Mouse (Mus musculus): ENCODE results near the gene Hspb3.
A peak's percentile ranks its signal among the peaks of the same experiment; 100 is the strongest.

Hspb3 gene

DNA sequence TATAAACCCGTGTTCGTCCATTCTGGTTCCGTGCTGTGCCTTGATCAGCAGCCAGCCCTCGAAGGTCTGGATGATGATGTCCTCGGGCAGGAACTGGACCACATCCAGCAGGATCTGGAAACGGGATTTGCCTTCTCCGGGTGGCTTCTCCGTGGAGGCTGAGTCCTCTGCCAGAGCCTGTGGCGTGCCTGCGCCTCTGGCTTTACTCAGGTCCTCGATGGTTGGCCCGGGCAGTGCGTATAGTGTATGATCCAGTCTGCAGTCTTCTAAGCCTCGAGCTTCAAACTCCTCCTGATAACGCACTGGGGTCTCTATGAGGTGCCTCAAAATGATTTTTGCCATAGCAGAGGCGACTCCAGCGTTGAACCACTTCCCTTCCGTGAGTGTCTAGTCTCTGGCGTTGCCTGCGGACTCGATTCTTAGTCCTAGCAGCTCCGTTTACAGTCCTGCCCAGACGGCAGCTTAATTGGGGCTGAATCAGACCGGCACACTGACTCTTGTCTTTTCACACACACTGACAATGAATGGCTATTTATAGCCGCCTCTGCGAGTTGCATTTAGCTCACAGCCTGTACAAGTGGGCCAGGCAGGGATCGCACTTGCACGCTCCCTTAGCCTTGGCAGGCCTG lies at the start of gene Hspb3:
Hspb3 (minus strand) TSS at position 526 of the 629 bp plus-strand sequence.
- no peak for DNase-seq (ENCODE audit: low read depth)

- DNase-seq (ENCODE audit: low read depth), result no peak
Measured at GRCm38 (mm10) chr13:113713186-113713585, 49.7 kb upstream of the Hspb3 start.

DNA sequence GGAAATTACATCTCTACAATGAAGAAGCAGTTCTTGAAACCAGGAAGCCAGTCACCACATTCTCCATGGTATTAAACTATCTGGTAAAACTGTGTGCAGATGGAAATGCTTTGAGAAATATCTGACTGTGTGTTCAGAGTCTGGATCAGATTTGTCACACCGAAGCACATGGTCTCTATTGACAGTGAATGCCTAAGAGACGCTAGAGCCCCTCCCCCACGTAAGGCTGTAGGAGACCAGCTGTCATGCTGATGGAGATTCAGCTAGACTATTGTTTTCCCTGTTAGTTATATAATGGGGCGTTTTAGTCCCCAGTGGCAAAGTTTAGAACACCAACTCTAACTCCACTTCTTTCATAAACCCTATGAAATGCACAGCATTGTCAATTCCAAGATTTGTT lies 42.7 kb upstream of the Hspb3 start:
- DNase-seq (ENCODE audit: low read depth), result peak; percentile 26

DNA sequence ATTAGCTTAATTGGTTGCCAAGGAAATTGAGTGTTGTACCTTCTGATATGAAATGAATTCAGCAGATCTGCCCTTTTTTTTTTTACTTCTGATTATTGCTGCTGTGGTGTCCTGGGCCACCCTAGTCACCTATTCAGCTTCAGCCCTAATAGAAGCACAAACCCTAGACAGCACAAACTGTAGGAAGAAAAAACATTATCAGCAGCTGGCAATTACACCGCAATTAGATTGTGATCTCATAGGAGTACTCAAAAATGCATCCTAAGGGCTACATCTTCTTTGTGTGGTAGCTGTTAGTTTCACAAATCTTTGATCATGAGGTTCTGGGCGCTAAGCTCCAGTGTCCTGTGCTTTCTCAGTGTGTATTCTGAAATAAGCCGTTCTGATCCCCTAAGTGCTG lies 37.7 kb upstream of the Hspb3 start:
- DNase-seq (ENCODE audit: low read depth), result no peak

GRCm38 (mm10) chr13:113699928-113700327 lies 36.5 kb upstream of the Hspb3 start:
- DNase-seq (ENCODE audit: low read depth), result no peak

- DNase-seq (ENCODE audit: low read depth), result peak; percentile 24
Measured at GRCm38 (mm10) chr13:113699415-113699873, 36.0 kb upstream of the Hspb3 start.

DNA sequence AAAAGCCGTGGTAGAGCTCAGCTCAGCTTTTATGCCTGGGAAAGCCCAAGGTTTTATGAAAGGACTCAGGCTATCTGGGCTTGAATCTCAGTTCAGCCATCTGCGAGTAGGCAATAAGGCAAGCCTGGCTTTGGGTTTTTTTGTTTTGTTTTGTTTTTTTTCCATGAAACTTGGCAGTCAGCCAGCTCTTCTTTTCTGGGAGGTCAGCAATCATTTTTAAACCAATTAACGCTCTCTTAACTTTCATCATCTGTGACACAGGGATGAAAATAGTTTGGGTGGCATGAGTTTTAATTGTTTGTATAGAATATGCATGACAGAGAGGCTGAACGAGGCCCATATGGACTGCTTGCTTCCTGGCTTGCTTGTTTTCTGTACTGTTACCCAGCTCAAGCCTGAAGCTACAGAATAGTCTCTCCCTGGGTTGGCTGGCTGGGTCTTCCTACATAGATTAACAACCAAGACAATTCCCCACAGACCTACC lies 33.4 kb upstream of the Hspb3 start:
- DNase-seq (ENCODE audit: low read depth), result no peak

- peak; percentile 70 for DNase-seq (ENCODE audit: low read depth)
Measured at GRCm38 (mm10) chr13:113693383-113693782, 29.9 kb upstream of the Hspb3 start.

GRCm38 (mm10) chr13:113691644-113692043 lies 28.2 kb upstream of the Hspb3 start:
- peak; percentile 32 for DNase-seq (ENCODE audit: low read depth)

DNA sequence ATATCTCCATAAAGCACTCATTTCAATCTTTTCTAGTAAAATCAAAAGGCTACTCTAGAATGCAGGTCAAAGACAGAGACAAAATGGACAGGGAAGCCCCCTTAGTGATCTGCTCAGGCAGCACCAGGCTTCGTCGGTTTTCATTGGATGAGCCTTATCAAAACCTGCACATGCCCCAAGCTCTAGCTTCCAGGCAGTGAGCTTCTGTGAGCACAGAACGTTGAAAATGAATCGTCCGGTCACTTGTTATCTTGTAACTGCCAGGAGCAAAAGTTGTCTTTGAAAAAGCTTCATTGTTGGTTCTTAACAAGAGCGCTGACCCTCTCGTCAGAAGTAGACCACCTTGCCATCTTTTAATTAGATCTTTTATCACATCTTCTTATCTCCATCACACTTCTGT lies 26.4 kb upstream of the Hspb3 start:
- no peak for DNase-seq (ENCODE audit: low read depth)

- no peak for DNase-seq (ENCODE audit: low read depth)
Measured at GRCm38 (mm10) chr13:113686691-113687121, 23.2 kb upstream of the Hspb3 start.

- no peak for DNase-seq (ENCODE audit: low read depth)
Measured at GRCm38 (mm10) chr13:113682821-113683220, 19.3 kb upstream of the Hspb3 start.

DNA sequence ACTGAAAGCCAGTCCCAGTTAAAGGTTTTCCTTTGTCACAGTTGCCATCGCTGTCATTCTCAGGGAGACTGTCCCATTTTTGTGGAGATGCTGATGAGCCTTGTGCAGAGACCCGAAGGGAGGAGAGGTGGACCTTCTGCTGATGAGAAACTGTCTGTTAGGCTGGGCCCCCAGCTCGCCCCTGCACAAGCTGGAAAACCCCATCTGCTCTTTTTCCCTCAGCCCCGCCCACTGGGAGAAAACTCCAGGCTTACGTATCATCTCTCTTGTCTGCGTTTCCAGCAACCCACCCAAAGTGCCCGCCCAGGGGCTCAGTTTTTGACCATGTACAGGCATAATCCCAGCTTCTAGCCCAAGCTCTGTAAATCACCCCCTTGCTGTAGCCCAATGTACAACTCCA lies 17.2 kb upstream of the Hspb3 start:
- DNase-seq (ENCODE audit: low read depth), result no peak

DNA sequence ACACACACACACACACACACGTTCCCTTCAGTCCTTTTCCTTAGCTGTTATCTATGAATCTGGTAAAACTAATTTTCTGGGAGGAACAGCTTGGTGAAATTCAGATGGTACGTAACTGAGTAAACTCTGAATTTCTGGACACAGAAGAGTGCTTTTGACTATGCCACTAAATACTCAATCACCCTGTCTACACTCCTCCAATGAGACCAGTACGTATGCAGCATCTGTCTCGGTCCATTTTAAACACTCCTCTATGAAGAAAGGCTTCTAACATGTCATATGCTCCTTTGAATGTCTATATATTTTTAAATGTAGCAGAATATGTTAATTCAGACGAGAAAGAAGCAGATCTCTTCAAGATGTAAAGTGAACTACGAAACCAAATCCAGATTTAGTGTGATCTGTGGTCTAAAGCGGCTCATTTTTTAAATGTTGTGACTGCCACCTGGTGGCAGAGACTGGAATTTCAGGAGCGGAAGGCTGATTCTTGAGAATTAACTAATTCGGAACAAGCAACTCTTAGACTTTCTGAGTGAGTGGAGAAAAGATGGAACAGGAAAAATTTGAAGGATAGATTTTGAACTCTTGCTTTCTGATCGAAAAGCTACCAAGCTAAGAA lies 6.1 kb upstream of the Hspb3 start:
- peak; percentile 67 for DNase-seq (ENCODE audit: low read depth)

- DNase-seq (ENCODE audit: low read depth), result no peak
Measured at GRCm38 (mm10) chr13:113663883-113664282, 407 bp upstream of the Hspb3 start.

DNA sequence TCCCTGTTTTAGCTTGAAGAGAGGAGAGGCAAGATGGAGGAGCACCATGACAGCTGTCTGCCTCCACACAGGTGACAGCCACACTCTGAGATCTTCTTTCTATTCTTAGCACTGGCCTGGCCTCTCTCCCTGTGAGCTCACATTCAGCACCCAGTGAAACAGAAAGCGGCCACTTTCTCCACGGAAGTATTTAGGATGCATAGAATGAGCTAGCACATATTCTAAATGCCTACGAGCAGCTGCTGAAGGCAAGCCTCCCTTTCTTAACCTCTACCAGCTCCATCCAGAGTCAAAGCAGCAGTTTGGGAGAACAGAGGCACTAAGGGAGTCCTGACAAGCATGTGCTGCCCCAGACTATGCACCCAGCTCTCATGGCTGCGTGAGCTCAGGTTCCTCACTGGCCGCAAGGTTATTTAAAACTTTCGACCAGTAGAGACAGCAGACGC lies 1.6 kb downstream of the Hspb3 start:
- no peak for DNase-seq (ENCODE audit: low read depth)

GRCm38 (mm10) chr13:113660576-113661310 lies 2.7 kb downstream of the Hspb3 start:
- no peak for DNase-seq (ENCODE audit: low read depth)

- no peak for DNase-seq (ENCODE audit: low read depth)
Measured at GRCm38 (mm10) chr13:113657204-113657603, 6.3 kb downstream of the Hspb3 start.

DNA sequence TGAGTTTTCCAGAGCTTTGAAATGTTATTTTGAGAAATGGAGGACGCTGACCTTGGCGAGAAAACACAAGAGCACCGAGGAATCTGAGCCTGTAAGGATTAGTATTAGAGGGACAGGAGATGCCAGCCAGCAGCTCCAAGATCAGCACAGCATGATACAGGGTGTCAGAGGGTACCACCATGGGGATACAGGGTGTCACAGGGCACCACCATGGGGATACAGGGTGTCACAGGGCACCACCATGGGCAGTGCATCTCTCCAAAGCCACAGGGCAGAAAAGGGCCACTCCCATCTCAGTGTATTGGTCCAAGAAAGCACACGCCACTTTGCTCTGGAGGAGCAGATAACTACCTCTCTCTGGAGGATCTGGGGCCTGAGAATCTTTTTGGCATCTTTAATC lies 6.8 kb downstream of the Hspb3 start:
- DNase-seq (ENCODE audit: low read depth), result no peak

DNA sequence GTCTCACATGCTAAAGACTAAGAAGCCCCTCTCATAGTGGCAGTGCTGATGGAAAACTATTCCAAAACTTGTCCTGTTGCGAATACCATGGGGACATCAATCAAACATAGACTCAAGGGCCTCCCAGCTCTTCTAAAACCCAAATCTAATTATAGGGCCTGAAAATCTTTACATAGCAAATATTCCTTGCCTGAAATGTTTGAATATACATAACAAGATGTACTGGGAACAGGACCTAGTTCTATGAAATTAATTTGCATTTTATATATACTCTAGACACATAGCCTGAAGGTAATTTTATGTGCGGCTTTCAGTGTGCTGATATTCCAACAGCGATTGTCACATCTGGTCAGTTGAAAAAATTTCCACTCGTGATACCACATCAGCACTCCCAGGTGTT lies 8.0 kb downstream of the Hspb3 start:
- no peak for DNase-seq (ENCODE audit: low read depth)

DNA sequence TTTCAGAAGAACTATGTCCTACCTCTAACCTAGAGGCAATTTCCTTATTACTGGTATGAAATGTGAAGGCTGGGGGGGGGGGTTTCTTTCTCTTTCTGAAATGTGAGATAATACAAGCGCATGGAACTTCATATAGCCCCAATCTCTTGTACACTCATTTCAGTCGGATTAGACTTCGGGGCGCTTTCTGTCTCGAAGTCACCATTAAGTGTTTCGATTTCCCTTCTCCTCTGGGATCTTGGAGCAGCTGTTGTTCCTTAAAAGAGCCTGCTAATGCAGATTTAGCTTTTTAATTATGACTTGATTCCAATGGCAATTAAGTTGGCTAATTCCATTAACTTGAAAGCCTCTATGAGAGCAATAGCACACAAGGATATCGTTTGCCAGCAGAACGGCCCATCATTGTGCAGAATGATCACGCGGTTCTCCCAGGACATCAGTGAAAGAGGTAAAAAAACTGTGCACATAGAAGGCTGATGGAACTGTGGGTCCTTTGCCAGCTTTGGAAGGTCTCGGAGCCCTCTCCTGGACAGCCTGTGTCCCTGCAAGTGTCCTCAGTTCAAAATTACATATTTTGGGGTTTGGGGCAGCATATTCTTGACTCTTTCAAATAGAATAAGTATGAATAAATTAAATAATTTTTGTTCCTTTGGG lies 22.4 kb downstream of the Hspb3 start:
- peak; percentile 14 for DNase-seq (ENCODE audit: low read depth)

GRCm38 (mm10) chr13:113638914-113639313 lies 24.6 kb downstream of the Hspb3 start:
- DNase-seq (ENCODE audit: low read depth), result peak; percentile 52
